Mouse (Mus musculus) right cerebral cortex, postnatal 25 days (tissue): ENCODE data around the gene Serping1.
A peak's percentile ranks its signal among the peaks of the same experiment; 100 is the strongest.
"Not testable (repeated sequence)": the region's sequence is repeated elsewhere in the genome, so short reads cannot be mapped to it uniquely, and the experiment has no call there.

Experiments
- DNase-seq: peaks from one replicate; pipeline ENCODE4 v3.0.0; 2022

Gene Serping1

GRCm38 (mm10) chr2:84775241-84775640 lies at the start of gene Serping1:
TSS of gene Serping1 (minus strand) at chr2:84775444.
- DNase-seq, result no peak

GRCm38 (mm10) chr2:84823237-84823636 lies 48.0 kb upstream of the Serping1 start:
- no peak for DNase-seq

GRCm38 (mm10) chr2:84822552-84822951 lies 47.3 kb upstream of the Serping1 start, which contains the start of gene Smtnl1:
TSS of gene Smtnl1 (minus strand) at chr2:84822652.
- no peak for DNase-seq

GRCm38 (mm10) chr2:84819861-84820260 lies 44.6 kb upstream of the Serping1 start:
- DNase-seq, result peak; percentile 23

GRCm38 (mm10) chr2:84812676-84813075 lies 37.4 kb upstream of the Serping1 start:
- DNase-seq, result no peak

- DNase-seq, result no peak
These were observed 36.6 kb upstream of the Serping1 start for GRCm38 (mm10) chr2:84811880-84812279.

GRCm38 (mm10) chr2:84810886-84811577 lies 35.8 kb upstream of the Serping1 start:
- DNase-seq, result peak; percentile 76

GRCm38 (mm10) chr2:84810526-84810885 lies 35.3 kb upstream of the Serping1 start:
- no peak for DNase-seq

- no peak for DNase-seq
These were observed 34.1 kb upstream of the Serping1 start for GRCm38 (mm10) chr2:84809330-84809729.

GRCm38 (mm10) chr2:84806546-84806945 lies 31.3 kb upstream of the Serping1 start:
- no peak for DNase-seq

GRCm38 (mm10) chr2:84803963-84804362 lies 28.7 kb upstream of the Serping1 start:
- DNase-seq, result no peak

GRCm38 (mm10) chr2:84801223-84801622 lies 26.0 kb upstream of the Serping1 start:
- not testable (repeated sequence) for DNase-seq

GRCm38 (mm10) chr2:84800304-84800703 lies 25.1 kb upstream of the Serping1 start:
- DNase-seq, result no peak

GRCm38 (mm10) chr2:84799041-84799561 lies 23.9 kb upstream of the Serping1 start:
- DNase-seq, result peak; percentile 48

- peak; percentile 57 for DNase-seq
These were observed 23.3 kb upstream of the Serping1 start, which contains the start of gene Ube2l6 for GRCm38 (mm10) chr2:84798493-84798921. TSS of gene Ube2l6 (plus strand) at chr2:84798828.

GRCm38 (mm10) chr2:84797833-84798492 lies 22.7 kb upstream of the Serping1 start:
- peak; percentile 80 for DNase-seq

- no peak for DNase-seq
These were observed 18.6 kb upstream of the Serping1 start for GRCm38 (mm10) chr2:84793871-84794270.

- DNase-seq, result no peak
These were observed 17.9 kb upstream of the Serping1 start for GRCm38 (mm10) chr2:84793154-84793553.

- DNase-seq, result no peak
These were observed 17.3 kb upstream of the Serping1 start for GRCm38 (mm10) chr2:84792516-84792915.

GRCm38 (mm10) chr2:84790418-84790817 lies 15.2 kb upstream of the Serping1 start:
- no peak for DNase-seq

GRCm38 (mm10) chr2:84788316-84788715 lies 13.1 kb upstream of the Serping1 start:
- no peak for DNase-seq

GRCm38 (mm10) chr2:84783840-84784566 lies 8.8 kb upstream of the Serping1 start:
- DNase-seq, result no peak

- DNase-seq, result no peak
These were observed 8.1 kb upstream of the Serping1 start for GRCm38 (mm10) chr2:84783315-84783714.
